Mouse (Mus musculus): ENCODE results near the gene Gm21830. TPM values are rescaled to one million over a fixed set of nuclear protein-coding genes. Genes with fewer than 3 reads are reported as not detected.
"Not testable (repeated sequence)": the region's sequence is repeated elsewhere in the genome, so short reads cannot be mapped to it uniquely, and the experiment has no call there.

Gm21830 gene
- polyA plus RNA-seq (2015; fragmentation: Nextera tagmentation; extraction: Ambion mirVana): not detected in 2 replicates

- ATAC-seq (ENCODE audit: low read depth); H3K36me3 ChIP-seq (ENCODE audit: control insufficient read depth, insufficient read depth, low read length); H3K4me3 ChIP-seq (ENCODE audit: low read length); H3K9me3 ChIP-seq (ENCODE audit: control insufficient read depth, low read length); H3K9ac ChIP-seq (ENCODE audit: low read length); H3K4me1 ChIP-seq (replicated peaks; ENCODE audit: control insufficient read depth, insufficient read depth, low read length); H3K4me2 ChIP-seq (ENCODE audit: low read depth, low read length); H3K27me3 ChIP-seq (ENCODE audit: control insufficient read depth, insufficient read depth, low read depth, low read length); H3K27ac ChIP-seq (ENCODE audit: low read length): not testable (repeated sequence)
- no CpG with 5 or more reads among the region's 1 CpGs for WGBS
Observed at GRCm38 (mm10) chr2:67413425-67413824, at the start of gene Gm21830. Gene Gm21830, plus strand, starts transcription at chr2:67413725.

GRCm38 (mm10) chr2:67364506-67364905, 49.0 kb upstream of the Gm21830 start:
- no peak for ATAC-seq (ENCODE audit: low read depth)
- Histone ChIP-seq H3K4me3 (ENCODE audit: low read length) (no peak overlapping the region), H3K27ac (ENCODE audit: low read length) (no peak overlapping the region), H3K36me3 (ENCODE audit: control insufficient read depth, insufficient read depth, low read length) (no peaks in the 10 kb centered on the region), H3K9ac (ENCODE audit: low read length) (no peak overlapping the region), H3K27me3 (ENCODE audit: control insufficient read depth, insufficient read depth, low read depth, low read length) (no peaks in the 10 kb centered on the region), H3K4me1 (replicated peaks; ENCODE audit: control insufficient read depth, insufficient read depth, low read length) (no peaks in the 10 kb centered on the region), H3K9me3 (ENCODE audit: control insufficient read depth, low read length) (no peaks in the 10 kb centered on the region), H3K4me2 (ENCODE audit: low read depth, low read length) (no peak overlapping the region)
- 71% methylated on average over 2 of the region's 2 CpGs for WGBS

- ATAC-seq (ENCODE audit: low read depth): no peak
- WGBS: 52% methylated on average over 3 of the region's 3 CpGs
Observed at GRCm38 (mm10) chr2:67378504-67378903, 35.0 kb upstream of the Gm21830 start.

DNA sequence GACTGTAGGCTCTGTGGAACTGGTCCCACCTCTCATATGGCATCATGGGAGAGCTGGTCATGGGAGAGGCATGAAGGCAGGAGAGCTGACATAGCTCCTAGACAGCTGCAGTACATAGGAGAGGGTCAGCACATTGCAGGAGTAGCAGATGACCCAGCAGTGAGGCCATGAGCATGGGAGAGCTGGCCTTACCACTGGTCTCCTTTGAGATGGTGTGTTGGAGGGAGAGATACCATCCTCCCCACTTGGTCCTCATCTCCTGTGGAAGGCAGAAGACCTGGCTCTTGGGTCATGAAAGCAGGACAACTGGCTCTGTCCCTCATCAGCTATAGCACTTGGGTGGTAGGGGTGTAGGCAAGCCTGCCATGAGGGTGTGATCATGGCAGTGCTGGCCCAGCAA, 7.3 kb downstream of the Gm21830 start:
- Histone ChIP-seq H3K4me2 (ENCODE audit: low read depth, low read length) (no peak overlapping the region), H3K27ac (ENCODE audit: low read length) (no peak overlapping the region)
- no peak for ATAC-seq (ENCODE audit: low read depth)

More at GRCm38 (mm10) chr2:67378504-67378903, 35.0 kb upstream of the Gm21830 start:
- H3K4me2 ChIP-seq (ENCODE audit: low read depth, low read length): no peak overlapping the region
- H3K9me3 ChIP-seq (ENCODE audit: control insufficient read depth, low read length): no peaks in the 10 kb centered on the region
- no peaks in the 10 kb centered on the region for H3K27me3 ChIP-seq (ENCODE audit: control insufficient read depth, insufficient read depth, low read depth, low read length)
- no peak overlapping the region for H3K27ac ChIP-seq (ENCODE audit: low read length)
- no peak overlapping the region for H3K9ac ChIP-seq (ENCODE audit: low read length)
- H3K4me1 ChIP-seq (replicated peaks; ENCODE audit: control insufficient read depth, insufficient read depth, low read length): no peaks in the 10 kb centered on the region
- no peaks in the 10 kb centered on the region for H3K36me3 ChIP-seq (ENCODE audit: control insufficient read depth, insufficient read depth, low read length)
- H3K4me3 ChIP-seq (ENCODE audit: low read length): no peak overlapping the region

GRCm38 (mm10) chr2:67422799-67423198, 9.3 kb downstream of the Gm21830 start:
- Histone ChIP-seq H3K4me3 (ENCODE audit: low read length) (no peak overlapping the region), H3K27ac (ENCODE audit: low read length) (no peak overlapping the region)

More for the DNA sequence above, 7.3 kb downstream of the Gm21830 start:
- no peaks in the 10 kb centered on the region for H3K4me1 ChIP-seq (replicated peaks; ENCODE audit: control insufficient read depth, insufficient read depth, low read length)
- no peak overlapping the region for H3K9ac ChIP-seq (ENCODE audit: low read length)
- no peak overlapping the region for H3K4me3 ChIP-seq (ENCODE audit: low read length)
- H3K36me3 ChIP-seq (ENCODE audit: control insufficient read depth, insufficient read depth, low read length): no peaks in the 10 kb centered on the region
- H3K9me3 ChIP-seq (ENCODE audit: control insufficient read depth, low read length): no peaks in the 10 kb centered on the region
- H3K27me3 ChIP-seq (ENCODE audit: control insufficient read depth, insufficient read depth, low read depth, low read length): no peaks in the 10 kb centered on the region

GRCm38 (mm10) chr2:67433081-67433480, 19.6 kb downstream of the Gm21830 start, which contains the start of gene Gm26727:
Gene Gm26727, minus strand, starts transcription at chr2:67433181.
- H3K9ac ChIP-seq (ENCODE audit: low read length): no peak within 1 kb of the TSS
- no peak within 1 kb of the TSS for H3K4me3 ChIP-seq (ENCODE audit: low read length)
- no peaks in the 10 kb centered on the region for H3K27me3 ChIP-seq (ENCODE audit: control insufficient read depth, insufficient read depth, low read depth, low read length)
- no peak within 1 kb of the TSS for H3K27ac ChIP-seq (ENCODE audit: low read length)
- H3K4me1 ChIP-seq (replicated peaks; ENCODE audit: control insufficient read depth, insufficient read depth, low read length): no peaks in the 10 kb centered on the region
- no peaks in the 10 kb centered on the region for H3K36me3 ChIP-seq (ENCODE audit: control insufficient read depth, insufficient read depth, low read length)
- H3K4me2 ChIP-seq (ENCODE audit: low read depth, low read length): no peak within 1 kb of the TSS
- WGBS: 57% methylated on average over 2 of the region's 2 CpGs
- H3K9me3 ChIP-seq (ENCODE audit: control insufficient read depth, low read length): no peaks in the 10 kb centered on the region
- no peak for ATAC-seq (ENCODE audit: low read depth)

More at GRCm38 (mm10) chr2:67422799-67423198, 9.3 kb downstream of the Gm21830 start:
- Histone ChIP-seq H3K9me3 (ENCODE audit: control insufficient read depth, low read length) (no peaks in the 10 kb centered on the region), H3K27me3 (ENCODE audit: control insufficient read depth, insufficient read depth, low read depth, low read length) (no peaks in the 10 kb centered on the region), H3K4me1 (replicated peaks; ENCODE audit: control insufficient read depth, insufficient read depth, low read length) (no peaks in the 10 kb centered on the region), H3K36me3 (ENCODE audit: control insufficient read depth, insufficient read depth, low read length) (no peaks in the 10 kb centered on the region), H3K9ac (ENCODE audit: low read length) (no peak overlapping the region), H3K4me2 (ENCODE audit: low read depth, low read length) (no peak overlapping the region)
- ATAC-seq (ENCODE audit: low read depth): no peak
- 84% methylated on average over 1 of the region's 1 CpGs for WGBS

- H3K4me3 ChIP-seq (ENCODE audit: low read length): no peak overlapping the region
- WGBS: 70% methylated on average over 8 of the region's 8 CpGs
- H3K27me3 ChIP-seq (ENCODE audit: control insufficient read depth, insufficient read depth, low read depth, low read length): no peaks in the 10 kb centered on the region
- ATAC-seq (ENCODE audit: low read depth): no peak
- no peak overlapping the region for H3K4me2 ChIP-seq (ENCODE audit: low read depth, low read length)
- H3K9me3 ChIP-seq (ENCODE audit: control insufficient read depth, low read length): no peaks in the 10 kb centered on the region
- H3K4me1 ChIP-seq (replicated peaks; ENCODE audit: control insufficient read depth, insufficient read depth, low read length): no peaks in the 10 kb centered on the region
- no peak overlapping the region for H3K27ac ChIP-seq (ENCODE audit: low read length)
- H3K9ac ChIP-seq (ENCODE audit: low read length): no peak overlapping the region
- H3K36me3 ChIP-seq (ENCODE audit: control insufficient read depth, insufficient read depth, low read length): no peaks in the 10 kb centered on the region
Observed at GRCm38 (mm10) chr2:67438309-67438708, 24.8 kb downstream of the Gm21830 start.

GRCm38 (mm10) chr2:67445780-67446179, 32.3 kb downstream of the Gm21830 start, which contains the start of gene Xirp2:
Gene Xirp2, plus strand, starts transcription at chr2:67446002.
- no peak within 1 kb of the TSS for H3K4me3 ChIP-seq (ENCODE audit: low read length)
- no peak within 1 kb of the TSS for H3K4me2 ChIP-seq (ENCODE audit: low read depth, low read length)
- H3K27me3 ChIP-seq (ENCODE audit: control insufficient read depth, insufficient read depth, low read depth, low read length): no peaks in the 10 kb centered on the region
- no peaks in the 10 kb centered on the region for H3K4me1 ChIP-seq (replicated peaks; ENCODE audit: control insufficient read depth, insufficient read depth, low read length)
- whole genome bisulfite sequencing: 69% methylated on average over 3 of the region's 3 CpGs
- no peak within 1 kb of the TSS for H3K27ac ChIP-seq (ENCODE audit: low read length)
- no peak within 1 kb of the TSS for H3K9ac ChIP-seq (ENCODE audit: low read length)
- H3K36me3 ChIP-seq (ENCODE audit: control insufficient read depth, insufficient read depth, low read length): no peaks in the 10 kb centered on the region
- no peaks in the 10 kb centered on the region for H3K9me3 ChIP-seq (ENCODE audit: control insufficient read depth, low read length)
- ATAC-seq (ENCODE audit: low read depth): no peak

- Histone ChIP-seq H3K36me3 (ENCODE audit: control insufficient read depth, insufficient read depth, low read length) (no peaks in the 10 kb centered on the region), H3K4me2 (ENCODE audit: low read depth, low read length) (no peak overlapping the region), H3K27me3 (ENCODE audit: control insufficient read depth, insufficient read depth, low read depth, low read length) (no peaks in the 10 kb centered on the region), H3K27ac (ENCODE audit: low read length) (no peak overlapping the region), H3K9me3 (ENCODE audit: control insufficient read depth, low read length) (no peaks in the 10 kb centered on the region), H3K9ac (ENCODE audit: low read length) (no peak overlapping the region), H3K4me3 (ENCODE audit: low read length) (no peak overlapping the region), H3K4me1 (replicated peaks; ENCODE audit: control insufficient read depth, insufficient read depth, low read length) (no peaks in the 10 kb centered on the region)
- no peak for ATAC-seq (ENCODE audit: low read depth)
- WGBS: 59% methylated on average over 1 of the region's 1 CpGs
Observed at GRCm38 (mm10) chr2:67446772-67447171, 33.2 kb downstream of the Gm21830 start.

GRCm38 (mm10) chr2:67447206-67447605, 33.7 kb downstream of the Gm21830 start:
- no peaks in the 10 kb centered on the region for H3K4me1 ChIP-seq (replicated peaks; ENCODE audit: control insufficient read depth, insufficient read depth, low read length)
- no peak overlapping the region for H3K4me3 ChIP-seq (ENCODE audit: low read length)
- H3K27me3 ChIP-seq (ENCODE audit: control insufficient read depth, insufficient read depth, low read depth, low read length): no peaks in the 10 kb centered on the region
- no peak for ATAC-seq (ENCODE audit: low read depth)
- H3K27ac ChIP-seq (ENCODE audit: low read length): no peak overlapping the region
- no peak overlapping the region for H3K4me2 ChIP-seq (ENCODE audit: low read depth, low read length)
- WGBS: 67% methylated on average over 12 of the region's 12 CpGs
- no peaks in the 10 kb centered on the region for H3K36me3 ChIP-seq (ENCODE audit: control insufficient read depth, insufficient read depth, low read length)
- no peak overlapping the region for H3K9ac ChIP-seq (ENCODE audit: low read length)
- H3K9me3 ChIP-seq (ENCODE audit: control insufficient read depth, low read length): no peaks in the 10 kb centered on the region

Measured in lung, embryonic 16.5 days (tissue).